Mouse (Mus musculus): ENCODE results near the gene Tgfbi. TPM values are rescaled to one million over a fixed set of nuclear protein-coding genes. Genes with fewer than 3 reads are reported as not detected.

The Tgfbi gene
- polyA plus RNA-seq, 1 experiment: 33.8 TPM

- Histone ChIP-seq H3K27ac (ENCODE audit: control insufficient read depth, insufficient read depth, low read length) (no peak overlapping the region), H3K4me3 (ENCODE audit: control insufficient read depth, insufficient read depth, low read length) (no peak overlapping the region), H3K27me3 (ENCODE audit: control insufficient read depth, insufficient read depth, low read length) (no peaks in the 10 kb centered on the region), H3K4me1 (replicated peaks; ENCODE audit: control insufficient read depth, insufficient read depth, low read length) (no peaks in the 10 kb centered on the region), H3K36me3 (ENCODE audit: control insufficient read depth, insufficient read depth, low read length) (no peaks in the 10 kb centered on the region)
- TF ChIP-seq POLR2A (IDR thresholded peaks at IDR 0.05; ENCODE audit: control insufficient read depth, extremely low read depth, insufficient read depth, low read length, poor library complexity) (no peak), CTCF (IDR thresholded peaks at IDR 0.05; ENCODE audit: borderline replicate concordance, control insufficient read depth, extremely low read depth, insufficient read depth, low read length, poor library complexity) (no peak)
- DNase-seq: no peak
- 86% methylated on average over 4 of the region's 4 CpGs for WGBS
Measured at GRCm38 (mm10) chr13:56575074-56575473, 34.2 kb upstream of the Tgfbi start.

- Histone ChIP-seq H3K27me3 (ENCODE audit: control insufficient read depth, insufficient read depth, low read length) (no peaks in the 10 kb centered on the region), H3K36me3 (ENCODE audit: control insufficient read depth, insufficient read depth, low read length) (no peaks in the 10 kb centered on the region), H3K4me3 (ENCODE audit: control insufficient read depth, insufficient read depth, low read length) (no peak overlapping the region), H3K27ac (ENCODE audit: control insufficient read depth, insufficient read depth, low read length) (no peak overlapping the region), H3K4me1 (replicated peaks; ENCODE audit: control insufficient read depth, insufficient read depth, low read length) (no peaks in the 10 kb centered on the region)
- WGBS: 64% methylated on average over 12 of the region's 12 CpGs
- DNase-seq: peak; percentile 70
- TF ChIP-seq POLR2A (IDR thresholded peaks at IDR 0.05; ENCODE audit: control insufficient read depth, extremely low read depth, insufficient read depth, low read length, poor library complexity) (no peak), CTCF (IDR thresholded peaks at IDR 0.05; ENCODE audit: borderline replicate concordance, control insufficient read depth, extremely low read depth, insufficient read depth, low read length, poor library complexity) (peak; percentile 59; the same call in 1 of the 2 replicates)
Measured at GRCm38 (mm10) chr13:56575701-56576321, 33.5 kb upstream of the Tgfbi start.

DNA sequence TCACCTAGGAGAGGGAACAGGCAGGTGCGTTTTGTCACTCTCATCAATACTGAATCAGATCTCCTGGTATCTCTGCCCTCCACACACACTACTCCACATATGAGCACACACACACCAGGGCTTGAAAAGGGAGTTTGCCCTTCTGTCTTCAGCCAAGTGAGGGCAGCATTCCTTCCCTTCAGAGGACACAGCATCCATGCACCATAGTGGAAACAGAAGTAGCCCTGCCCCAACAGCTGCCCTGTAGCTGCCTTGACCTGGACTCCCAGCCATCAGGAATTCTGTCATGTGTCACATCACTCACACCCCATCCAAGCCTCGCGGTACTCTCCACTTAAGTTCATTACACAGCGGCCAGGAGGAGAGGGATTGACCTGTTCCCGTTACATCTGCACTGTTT lies 31.2 kb upstream of the Tgfbi start:
- H3K36me3 ChIP-seq (ENCODE audit: control insufficient read depth, insufficient read depth, low read length): no peaks in the 10 kb centered on the region
- H3K27me3 ChIP-seq (ENCODE audit: control insufficient read depth, insufficient read depth, low read length): no peaks in the 10 kb centered on the region
- no peak for TF ChIP-seq POLR2A (IDR thresholded peaks at IDR 0.05; ENCODE audit: control insufficient read depth, extremely low read depth, insufficient read depth, low read length, poor library complexity)
- TF ChIP-seq CTCF (IDR thresholded peaks at IDR 0.05; ENCODE audit: borderline replicate concordance, control insufficient read depth, extremely low read depth, insufficient read depth, low read length, poor library complexity): no peak
- H3K27ac ChIP-seq (ENCODE audit: control insufficient read depth, insufficient read depth, low read length): no peak overlapping the region
- DNase-seq: no peak
- WGBS: 94% methylated on average over 5 of the region's 5 CpGs
- H3K4me3 ChIP-seq (ENCODE audit: control insufficient read depth, insufficient read depth, low read length): no peak overlapping the region
- H3K4me1 ChIP-seq (replicated peaks; ENCODE audit: control insufficient read depth, insufficient read depth, low read length): no peaks in the 10 kb centered on the region

DNA sequence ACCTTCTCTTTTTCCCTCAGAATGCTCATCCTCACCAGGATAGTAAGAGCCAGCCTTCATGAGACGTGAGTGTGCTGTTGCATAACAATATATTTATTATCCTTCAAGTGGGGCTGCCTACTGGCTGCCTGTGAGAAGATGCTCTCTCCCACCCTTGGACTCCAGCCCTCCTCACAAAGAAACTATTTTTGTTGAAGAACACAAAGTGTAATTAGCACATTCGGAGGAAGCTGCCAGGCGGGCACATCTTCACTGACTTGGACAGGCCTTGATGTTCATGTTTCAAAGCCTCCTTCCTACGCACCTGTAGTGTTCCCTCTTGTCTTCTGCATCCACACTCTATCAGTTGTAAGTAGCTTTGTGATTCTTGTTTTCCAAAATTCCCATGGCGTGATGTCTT lies 28.9 kb upstream of the Tgfbi start:
- H3K27ac ChIP-seq (ENCODE audit: control insufficient read depth, insufficient read depth, low read length): no peak overlapping the region
- H3K27me3 ChIP-seq (ENCODE audit: control insufficient read depth, insufficient read depth, low read length): no peaks in the 10 kb centered on the region
- no peaks in the 10 kb centered on the region for H3K36me3 ChIP-seq (ENCODE audit: control insufficient read depth, insufficient read depth, low read length)
- no peak overlapping the region for H3K4me3 ChIP-seq (ENCODE audit: control insufficient read depth, insufficient read depth, low read length)
- WGBS: 95% methylated on average over 5 of the region's 5 CpGs
- H3K4me1 ChIP-seq (replicated peaks; ENCODE audit: control insufficient read depth, insufficient read depth, low read length): no peaks in the 10 kb centered on the region
- DNase-seq: no peak
- TF ChIP-seq CTCF (IDR thresholded peaks at IDR 0.05; ENCODE audit: borderline replicate concordance, control insufficient read depth, extremely low read depth, insufficient read depth, low read length, poor library complexity) (no peak), POLR2A (IDR thresholded peaks at IDR 0.05; ENCODE audit: control insufficient read depth, extremely low read depth, insufficient read depth, low read length, poor library complexity) (no peak)

DNA sequence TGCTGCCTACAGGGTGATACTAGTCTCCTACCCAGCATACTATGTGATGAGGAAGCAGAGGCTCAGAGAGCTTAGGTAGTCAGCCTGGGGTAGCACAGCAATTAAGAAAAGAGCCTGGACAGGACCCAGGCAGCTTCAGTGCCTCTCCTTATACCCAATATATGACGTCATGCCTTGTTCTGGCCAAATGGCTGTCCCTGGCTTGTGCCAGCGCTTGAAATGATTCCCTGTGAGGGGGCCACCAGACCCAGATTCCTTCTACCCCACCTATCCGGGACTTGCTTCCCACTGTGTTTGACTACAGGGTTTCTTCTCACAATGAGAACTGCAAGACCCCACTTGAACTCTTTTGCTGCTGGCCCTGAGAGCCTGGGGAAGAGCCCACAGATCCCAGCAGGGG lies 27.8 kb upstream of the Tgfbi start:
- H3K27ac ChIP-seq (ENCODE audit: control insufficient read depth, insufficient read depth, low read length): no peak overlapping the region
- H3K4me3 ChIP-seq (ENCODE audit: control insufficient read depth, insufficient read depth, low read length): no peak overlapping the region
- no peak for TF ChIP-seq POLR2A (IDR thresholded peaks at IDR 0.05; ENCODE audit: control insufficient read depth, extremely low read depth, insufficient read depth, low read length, poor library complexity)
- TF ChIP-seq CTCF (IDR thresholded peaks at IDR 0.05; ENCODE audit: borderline replicate concordance, control insufficient read depth, extremely low read depth, insufficient read depth, low read length, poor library complexity): no peak
- H3K27me3 ChIP-seq (ENCODE audit: control insufficient read depth, insufficient read depth, low read length): no peaks in the 10 kb centered on the region
- 89% methylated on average over 3 of the region's 3 CpGs for WGBS
- H3K4me1 ChIP-seq (replicated peaks; ENCODE audit: control insufficient read depth, insufficient read depth, low read length): no peaks in the 10 kb centered on the region
- no peak for DNase-seq
- H3K36me3 ChIP-seq (ENCODE audit: control insufficient read depth, insufficient read depth, low read length): no peaks in the 10 kb centered on the region

DNA sequence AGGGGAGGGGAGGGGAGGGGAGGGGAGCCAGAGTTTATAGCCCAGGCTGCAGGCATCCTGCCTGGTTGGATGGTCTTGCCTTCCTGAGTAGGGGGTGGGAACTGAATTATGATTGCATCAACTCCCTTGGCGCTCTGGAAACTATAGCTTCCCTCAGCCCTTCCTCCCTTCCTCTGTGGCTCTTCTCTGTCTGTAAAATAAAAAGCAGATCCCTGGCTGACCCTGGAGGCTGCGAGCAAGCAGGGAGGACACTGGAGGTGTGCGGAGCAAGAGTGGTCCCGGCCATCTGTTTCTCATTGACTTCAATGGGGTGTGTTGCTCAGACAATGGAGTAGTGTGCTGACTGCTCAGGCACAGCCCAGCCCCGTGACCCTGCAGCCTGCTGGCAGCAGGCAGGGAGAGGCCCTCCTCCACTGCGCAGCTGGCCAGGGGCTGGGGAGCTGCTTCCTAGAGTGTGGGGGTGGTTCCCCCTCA lies 27.3 kb upstream of the Tgfbi start:
- WGBS: 31% methylated on average over 6 of the region's 6 CpGs

More for the DNA sequence above, 27.3 kb upstream of the Tgfbi start:
- no peak for TF ChIP-seq CTCF (IDR thresholded peaks at IDR 0.05; ENCODE audit: borderline replicate concordance, control insufficient read depth, extremely low read depth, insufficient read depth, low read length, poor library complexity)
- TF ChIP-seq POLR2A (IDR thresholded peaks at IDR 0.05; ENCODE audit: control insufficient read depth, extremely low read depth, insufficient read depth, low read length, poor library complexity): no peak
- Histone ChIP-seq H3K36me3 (ENCODE audit: control insufficient read depth, insufficient read depth, low read length) (no peaks in the 10 kb centered on the region), H3K27me3 (ENCODE audit: control insufficient read depth, insufficient read depth, low read length) (no peaks in the 10 kb centered on the region), H3K4me3 (ENCODE audit: control insufficient read depth, insufficient read depth, low read length) (no peak overlapping the region), H3K27ac (ENCODE audit: control insufficient read depth, insufficient read depth, low read length) (no peak overlapping the region), H3K4me1 (replicated peaks; ENCODE audit: control insufficient read depth, insufficient read depth, low read length) (no peaks in the 10 kb centered on the region)
- no peak for DNase-seq
